In genomic region chr7:134378273-134378672, GRCm38 (mm10) we compare ENCODE assay signal across 7 mouse cellular contexts. TPM values are rescaled to one million over a fixed set of nuclear protein-coding genes. Genes with fewer than 3 reads are reported as not detected.
DNase-seq lines count a peak whose midpoint lies in the region; ATAC-seq and TF ChIP-seq lines count a peak whose summit lies in the region.

No protein-coding gene starts in this region.

- TF ChIP-seq POLR2A in thymus, adult 2 months (IDR thresholded peaks at IDR 0.05; ENCODE audit: control insufficient read depth, extremely low read depth, insufficient read depth, low read length, poor library complexity), result no peak
- no peak for TF ChIP-seq POLR2A in brain, embryonic 14.5 days (IDR thresholded peaks at IDR 0.05; ENCODE audit: borderline replicate concordance, extremely low read depth, insufficient read depth, insufficient read length, poor library complexity, severe bottlenecking)

- H3K36me3 ChIP-seq in thymus, adult 2 months (ENCODE audit: control insufficient read depth, insufficient read depth, low read length), result no peaks in the 10 kb centered on the region
- H3K36me3 ChIP-seq in liver, embryonic 14.5 days (replicated peaks; ENCODE audit: control insufficient read depth, insufficient read depth, low read depth), result no peaks in the 10 kb centered on the region

- H3K9me3 ChIP-seq in liver, embryonic 14.5 days (ENCODE audit: control insufficient read depth, low read length), result no peaks in the 10 kb centered on the region

- no peak for TF ChIP-seq CTCF in thymus, adult 2 months (IDR thresholded peaks at IDR 0.05; ENCODE audit: borderline replicate concordance, control insufficient read depth, extremely low read depth, insufficient read depth, low read length, poor library complexity)
- TF ChIP-seq CTCF in brain, embryonic 14.5 days (IDR thresholded peaks at IDR 0.05; ENCODE audit: borderline replicate concordance, extremely low read depth, insufficient read depth, insufficient read length), result peak; percentile 65; the same call in 1 of the 2 replicates
- peak; percentile 68 for TF ChIP-seq CTCF in liver, embryonic 14.5 days (IDR thresholded peaks at IDR 0.05; ENCODE audit: low read depth)

- H3K27ac ChIP-seq in thymus, adult 2 months (ENCODE audit: control insufficient read depth, insufficient read depth, low read length), result no peak overlapping the region
- no peak overlapping the region for H3K27ac ChIP-seq in liver, embryonic 14.5 days

- no peak for ATAC-seq in liver, embryonic 14.5 days (ENCODE audit: insufficient read depth)

- DNase-seq in thymus, adult 2 months, result peak; percentile 6
- no peak for DNase-seq in thymus, adult 18-20 months
- peak; percentile 74 for DNase-seq in brain, embryonic 14.5 days (ENCODE audit: low read depth)
- peak; percentile 6 for DNase-seq in fibroblast of lung, adult 2 months (ENCODE audit: low read depth)
- peak; percentile 77 for DNase-seq in kidney, postnatal 10 days
- no peak for DNase-seq in liver, embryonic 14.5 days (ENCODE audit: low read depth in 3 of 3, low spot score in 3 of 3)
- DNase-seq in right cerebral cortex, postnatal 36 days (ENCODE audit: low spot score in 2 of 2), result peak; percentile 22 to 25

- WGBS in thymus, adult 2 months, result 70% methylated on average over 4 of the region's 4 CpGs
- WGBS in liver, embryonic 14.5 days (ENCODE audit: insufficient replicate concordance), result 37% methylated on average over 4 of the region's 4 CpGs

- H3K27me3 ChIP-seq in thymus, adult 2 months (ENCODE audit: control insufficient read depth, insufficient read depth, low read length), result no peaks in the 10 kb centered on the region
- no peaks in the 10 kb centered on the region for H3K27me3 ChIP-seq in liver, embryonic 14.5 days (ENCODE audit: control insufficient read depth, insufficient read depth, low read length)

- no peak for TF ChIP-seq EP300 in liver, embryonic 14.5 days (IDR thresholded peaks at IDR 0.05; ENCODE audit: low read depth)

- no peak overlapping the region for H3K4me2 ChIP-seq in liver, embryonic 14.5 days (ENCODE audit: low read depth)

- H3K4me1 ChIP-seq in thymus, adult 2 months (replicated peaks; ENCODE audit: control insufficient read depth, insufficient read depth, low read length), result no peaks in the 10 kb centered on the region
- no peaks in the 10 kb centered on the region for H3K4me1 ChIP-seq in liver, embryonic 14.5 days (replicated peaks; ENCODE audit: control insufficient read depth in 2 of 2, insufficient read depth in 2 of 2, low read length in 1 of 2)

- no peak overlapping the region for H3K9ac ChIP-seq in liver, embryonic 14.5 days (replicated peaks)

- H3K4me3 ChIP-seq in thymus, adult 2 months (ENCODE audit: control insufficient read depth, insufficient read depth, low read length), result no peak overlapping the region
- no peak overlapping the region for H3K4me3 ChIP-seq in liver, embryonic 14.5 days (ENCODE audit: insufficient read depth in 1 of 2, low read depth in 2 of 2, low read length in 2 of 2)

RNA-seq across cellular contexts. Expression of gene D7Ertd443e, which starts 7.2 kb away (rescaled TPM):
- 0.09 and 0.18 TPM in 2 replicates for polyA plus RNA-seq in thymus, adult 2 months (2012; rRNA removed)
- 0.15 and 0.36 TPM in 2 replicates for polyA plus RNA-seq in brain, embryonic 14.5 days (2012; rRNA removed)
- polyA plus RNA-seq in liver, embryonic 14.5 days (2012; rRNA removed), result 0.02 TPM in 1 of 2 replicates, not detected in the other
- not detected in 2 replicates for polyA plus RNA-seq in liver, embryonic 14.5 days (2014; fragmentation: Nextera tagmentation; extraction: Ambion mirVana)

Comparison
In these comparisons a context has a peak if more than half of its experiments do, and no peak if none do; other contexts are left out.
1. DNase-seq: peak in thymus, adult 2 months (single experiment), brain, embryonic 14.5 days (single experiment), fibroblast of lung, adult 2 months (single experiment), kidney, postnatal 10 days (single experiment) and right cerebral cortex, postnatal 36 days (2 of 2); none in thymus, adult 18-20 months (0 of 2) and liver, embryonic 14.5 days (0 of 3).